Mouse (Mus musculus) embryonic facial prominence, embryonic 12.5 days (tissue): ENCODE measurements around the gene Fbn1. TPM values are rescaled to one million over a fixed set of nuclear protein-coding genes. Genes with fewer than 3 reads are reported as not detected.

Experiments
- ATAC-seq: fragments of 200-750 bp; cut with Nextera tagmentation; 2 replicates; pipeline ENCODE4 v1.8.0; 2017; ENCODE audit not compliant: insufficient number of reproducible peaks, insufficient read depth, low FRiP score, low TSS enrichment
- H3K27ac ChIP-seq: fragments of 300-500 bp; sonication (generic); 2 replicates; pipeline ENCODE4 v1.5.1; 2016; ENCODE audit warnings: mild to moderate bottlenecking
- H3K27me3 ChIP-seq: fragments of 300-500 bp; sonication (generic); 2 replicates; pipeline ENCODE4 v1.6.1; 2016; ENCODE audit warnings: mild to moderate bottlenecking, moderate library complexity
- H3K36me3 ChIP-seq: fragments of 300-500 bp; sonication (generic); 2 replicates; pipeline ENCODE4 v1.6.1; 2016; ENCODE audit warnings: mild to moderate bottlenecking
- H3K4me1 ChIP-seq: fragments of 300-500 bp; sonication (generic); 2 replicates; pipeline ENCODE4 v1.6.1; 2016
- H3K4me2 ChIP-seq: fragments of 300-500 bp; sonication (generic); replicated peaks from 2 replicates; pipeline ENCODE4 v1.6.1; 2016; ENCODE audit warnings: mild to moderate bottlenecking, moderate library complexity
- H3K4me3 ChIP-seq: fragments of 300-500 bp; sonication (generic); 2 replicates; pipeline ENCODE4 v1.5.1; 2016; ENCODE audit warnings: mild to moderate bottlenecking
- H3K9ac ChIP-seq: fragments of 300-500 bp; sonication (generic); 2 replicates; pipeline ENCODE4 v1.6.1; 2016; ENCODE audit warnings: mild to moderate bottlenecking, moderate library complexity
- H3K9me3 ChIP-seq: fragments of 300-500 bp; sonication (generic); 2 replicates; pipeline ENCODE4 v1.6.1; 2016; ENCODE audit warnings: mild to moderate bottlenecking, moderate library complexity
- WGBS: fragments of 180-500 bp; shearing (Covaris S2); methylation state at CpG from one replicate; pipeline ENCODE4 v1.1.7; 2016; 5-methylcytosine and 5-hydroxymethylcytosine counted together
- polyA plus RNA-seq: library from polyadenylated mRNA; unstranded; fragments of >200 nt; fragmentation: Nextera tagmentation; extraction: Ambion mirVana; gene quantifications from 2 replicates; pipeline ENCODE4 v1.2.1, GENCODE M21; 2016

The Fbn1 gene
- polyA plus RNA-seq, 1 experiment from 2014 or later: 27.1 TPM

- no peak for ATAC-seq
- Histone ChIP-seq H3K4me3 (no peak overlapping the region), H3K9me3 (no peaks in the 10 kb centered on the region), H3K9ac (no peak overlapping the region), H3K4me1 (peaks cover 21% of the 10 kb centered on the region), H3K27me3 (no peaks in the 10 kb centered on the region), H3K4me2 (no peak overlapping the region), H3K27ac (no peak overlapping the region), H3K36me3 (no peaks in the 10 kb centered on the region)
- WGBS: 69% methylated on average over 12 of the region's 12 CpGs
These were observed 7.7 kb upstream of the Fbn1 start for GRCm38 (mm10) chr2:125515291-125516057.

- Histone ChIP-seq H3K36me3 (no peaks in the 10 kb centered on the region), H3K4me3 (no peak overlapping the region), H3K9ac (no peak overlapping the region), H3K4me2 (no peak overlapping the region), H3K9me3 (no peaks in the 10 kb centered on the region), H3K27me3 (no peaks in the 10 kb centered on the region), H3K27ac (no peak overlapping the region), H3K4me1 (peaks cover 23% of the 10 kb centered on the region)
- 28% methylated on average over 3 of the region's 3 CpGs for WGBS
- ATAC-seq: no peak
These were observed 6.6 kb upstream of the Fbn1 start for GRCm38 (mm10) chr2:125514391-125514790.

GRCm38 (mm10) chr2:125512544-125512943 is 4.8 kb upstream of the Fbn1 start:
- WGBS: 69% methylated on average over 4 of the region's 4 CpGs
- no peak for ATAC-seq
- peaks cover 23% of the 10 kb centered on the region for H3K4me1 ChIP-seq
- no peak overlapping the region for H3K9ac ChIP-seq
- H3K27ac ChIP-seq: no peak overlapping the region
- no peaks in the 10 kb centered on the region for H3K36me3 ChIP-seq
- H3K27me3 ChIP-seq: no peaks in the 10 kb centered on the region; the same call in 1 of the 2 replicates
- H3K4me2 ChIP-seq: no peak overlapping the region
- H3K9me3 ChIP-seq: no peaks in the 10 kb centered on the region
- H3K4me3 ChIP-seq: no peak overlapping the region

- Histone ChIP-seq H3K4me3 (no peak overlapping the region), H3K9me3 (no peaks in the 10 kb centered on the region), H3K9ac (no peak overlapping the region), H3K27ac (no peak overlapping the region), H3K36me3 (no peaks in the 10 kb centered on the region), H3K4me2 (no peak overlapping the region), H3K4me1 (peaks cover 23% of the 10 kb centered on the region), H3K27me3 (no peaks in the 10 kb centered on the region; the same call in 1 of the 2 replicates)
- WGBS: 86% methylated on average over 4 of the region's 4 CpGs
- no peak for ATAC-seq
These were observed 4.1 kb upstream of the Fbn1 start for GRCm38 (mm10) chr2:125511898-125512297.

GRCm38 (mm10) chr2:125510752-125511151 is 3.0 kb upstream of the Fbn1 start:
- no peaks in the 10 kb centered on the region; the same call in 1 of the 2 replicates for H3K27me3 ChIP-seq
- H3K36me3 ChIP-seq: no peaks in the 10 kb centered on the region
- no peaks in the 10 kb centered on the region for H3K9me3 ChIP-seq
- no peak overlapping the region for H3K9ac ChIP-seq
- H3K4me1 ChIP-seq: peaks cover 13% of the 10 kb centered on the region
- H3K27ac ChIP-seq: no peak overlapping the region
- H3K4me2 ChIP-seq: no peak overlapping the region
- 39% methylated on average over 2 of the region's 2 CpGs for WGBS
- ATAC-seq: no peak
- no peak overlapping the region for H3K4me3 ChIP-seq

GRCm38 (mm10) chr2:125508381-125508780 is 588 bp upstream of the Fbn1 start:
- ATAC-seq: no peak
- 88% methylated on average over 5 of the region's 5 CpGs for WGBS

GRCm38 (mm10) chr2:125506316-125507054 is 1.3 kb downstream of the Fbn1 start:
- Histone ChIP-seq H3K4me3 (peak overlapping the region; percentile 78), H3K4me2 (peak overlapping the region; percentile 60), H3K9me3 (no peaks in the 10 kb centered on the region), H3K9ac (peak overlapping the region; percentile 80), H3K27me3 (no peaks in the 10 kb centered on the region; the same call in 1 of the 2 replicates), H3K4me1 (peaks cover 16% of the 10 kb centered on the region), H3K27ac (peak overlapping the region; percentile 92), H3K36me3 (no peaks in the 10 kb centered on the region)
- under 1% methylated on average over 37 of the region's 37 CpGs for WGBS
- ATAC-seq: peak; percentile 83

More at GRCm38 (mm10) chr2:125508381-125508780, 588 bp upstream of the Fbn1 start:
- Histone ChIP-seq H3K9ac (no peak overlapping the region), H3K36me3 (no peaks in the 10 kb centered on the region), H3K4me2 (no peak overlapping the region), H3K4me1 (peaks cover 16% of the 10 kb centered on the region), H3K27ac (no peak overlapping the region), H3K4me3 (no peak overlapping the region), H3K27me3 (no peaks in the 10 kb centered on the region; the same call in 1 of the 2 replicates), H3K9me3 (no peaks in the 10 kb centered on the region)

- H3K4me2 ChIP-seq: peak overlapping the region; percentile 60
- no peaks in the 10 kb centered on the region for H3K9me3 ChIP-seq
- H3K4me3 ChIP-seq: peak overlapping the region; percentile 78
- H3K4me1 ChIP-seq: peaks cover 15% of the 10 kb centered on the region
- peak; percentile 85 for ATAC-seq
- H3K27me3 ChIP-seq: no peaks in the 10 kb centered on the region; the same call in 1 of the 2 replicates
- peak overlapping the region; percentile 80 for H3K9ac ChIP-seq
- H3K36me3 ChIP-seq: no peaks in the 10 kb centered on the region
- WGBS: under 1% methylated on average over 48 of the region's 48 CpGs
- H3K27ac ChIP-seq: peak overlapping the region; percentile 92
These were observed 2.0 kb downstream of the Fbn1 start for GRCm38 (mm10) chr2:125505746-125506315.

GRCm38 (mm10) chr2:125505006-125505745 is 2.6 kb downstream of the Fbn1 start, which contains the start of gene Gm9913:
Gm9913 (plus strand) TSS chr2:125505089.
- WGBS: under 1% methylated on average over 45 of the region's 45 CpGs
- peak; percentile 1; the same call in 1 of the 2 replicates for ATAC-seq
- Histone ChIP-seq H3K4me1 (peaks cover 9% of the 10 kb centered on the region; the same call in 1 of the 2 replicates), H3K27me3 (no peaks in the 10 kb centered on the region; the same call in 1 of the 2 replicates), H3K36me3 (no peaks in the 10 kb centered on the region), H3K4me2 (peak within 1 kb of the TSS; percentile 60), H3K9ac (peak within 1 kb of the TSS; percentile 80), H3K4me3 (peak within 1 kb of the TSS; percentile 78), H3K27ac (peak within 1 kb of the TSS; percentile 92), H3K9me3 (no peaks in the 10 kb centered on the region)

GRCm38 (mm10) chr2:125501526-125501925 is 6.3 kb downstream of the Fbn1 start:
- Histone ChIP-seq H3K36me3 (peaks cover 9% of the 10 kb centered on the region), H3K4me1 (peaks cover 9% of the 10 kb centered on the region; the same call in 1 of the 2 replicates), H3K9me3 (no peaks in the 10 kb centered on the region), H3K27ac (no peak overlapping the region), H3K9ac (no peak overlapping the region), H3K4me2 (no peak overlapping the region), H3K4me3 (no peak overlapping the region), H3K27me3 (no peaks in the 10 kb centered on the region)
- ATAC-seq: no peak

GRCm38 (mm10) chr2:125498216-125498615 is 9.6 kb downstream of the Fbn1 start:
- H3K9ac ChIP-seq: no peak overlapping the region
- H3K27me3 ChIP-seq: no peaks in the 10 kb centered on the region
- no peaks in the 10 kb centered on the region for H3K4me1 ChIP-seq
- no peak overlapping the region for H3K4me3 ChIP-seq
- no peak overlapping the region for H3K4me2 ChIP-seq
- no peak overlapping the region for H3K27ac ChIP-seq
- H3K9me3 ChIP-seq: no peaks in the 10 kb centered on the region
- WGBS: 88% methylated on average over 7 of the region's 7 CpGs
- H3K36me3 ChIP-seq: peaks cover 12% of the 10 kb centered on the region
- ATAC-seq: no peak
